Mouse (Mus musculus) left cerebral cortex, postnatal 36 days (tissue): ENCODE data around the gene Narfl. TPM values are rescaled to one million over a fixed set of nuclear protein-coding genes. Genes with fewer than 3 reads are reported as not detected.
"Not testable (repeated sequence)": the region's sequence is repeated elsewhere in the genome, so short reads cannot be mapped to it uniquely, and the experiment has no call there.

Source experiments
- DNase-seq, 2 experiments: peaks; one replicate each; pipeline ENCODE4 v3.0.0; 2021 to 2022; ENCODE audit warnings: low spot score in 2 of 2, mixed read lengths in 1 of 2
- intact Hi-C: fragments of 180-260 bp; cut with DNase I; formaldehyde crosslinking; loops from one replicate; pipeline ENCODE4 v1.15.1; 2025
- total RNA-seq, 2 experiments: library from RNA; stranded (reverse); gene quantifications; 2 replicates each; pipeline ENCODE4 v1.2.3; 2021

The Narfl gene
- total RNA-seq, 2 experiments from 2014 or later = 29.5 to 42.9 TPM

DNA sequence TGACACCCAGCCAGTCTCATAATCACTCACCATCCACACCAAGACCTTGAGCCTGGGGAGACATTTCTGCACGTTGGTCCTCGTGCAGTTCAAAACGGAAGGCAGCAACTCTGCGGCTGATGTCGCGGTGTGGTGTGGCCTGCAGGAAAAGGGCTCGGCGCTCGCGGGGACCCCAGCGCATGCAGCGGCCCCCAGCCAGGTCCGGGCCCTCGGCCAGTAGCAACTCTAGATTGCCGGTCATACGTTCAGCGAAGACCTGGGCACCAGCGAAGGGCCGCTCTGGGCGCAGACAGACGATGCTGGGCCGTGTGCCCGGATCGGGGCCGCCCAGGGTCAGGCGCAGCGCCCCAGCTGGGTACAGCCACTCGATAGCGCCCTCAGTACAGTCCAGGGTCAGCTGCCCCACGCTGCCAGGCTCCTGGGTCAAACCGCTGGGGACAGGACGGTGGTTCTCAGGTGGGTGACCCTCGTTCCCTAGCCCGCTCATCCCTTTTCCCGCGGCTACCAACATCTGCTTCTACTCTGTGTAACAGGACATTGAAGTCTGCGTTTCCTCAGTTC, 22.7 kb downstream of the Narfl start:
- DNase-seq = no peak
- intact Hi-C loops = no loop called here

DNA sequence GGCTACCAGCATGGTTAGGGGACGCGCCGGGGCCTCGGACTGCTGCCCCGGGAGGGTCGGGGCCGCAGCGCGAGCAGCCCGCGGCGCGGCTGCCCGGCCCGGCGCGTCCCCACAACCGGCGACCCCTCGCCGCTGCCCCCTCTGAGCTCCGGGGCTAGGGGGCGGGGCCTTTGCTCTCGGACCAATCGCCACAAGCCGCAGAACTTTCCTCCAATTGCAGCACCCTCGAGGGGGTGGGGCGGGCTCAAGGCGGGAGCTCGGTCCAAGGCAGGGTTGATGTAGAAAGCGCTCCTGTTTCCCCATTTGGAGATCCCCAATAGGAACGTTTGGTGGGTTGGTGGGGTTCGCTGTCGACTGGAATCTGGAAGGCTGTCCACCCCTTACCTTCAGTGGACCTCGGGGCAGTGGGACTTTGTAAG, 23.4 kb downstream of the Narfl start, which contains the start of gene Metrn:
Gene Metrn (minus strand): TSS at position 186 of the 419 bp plus-strand sequence.
- intact Hi-C loops = loop anchor here (1.0 kb wide), 1 partner anchor 24 kb away; the partner anchor contains the start of gene Narfl
- peak; percentile 69 for DNase-seq

DNA sequence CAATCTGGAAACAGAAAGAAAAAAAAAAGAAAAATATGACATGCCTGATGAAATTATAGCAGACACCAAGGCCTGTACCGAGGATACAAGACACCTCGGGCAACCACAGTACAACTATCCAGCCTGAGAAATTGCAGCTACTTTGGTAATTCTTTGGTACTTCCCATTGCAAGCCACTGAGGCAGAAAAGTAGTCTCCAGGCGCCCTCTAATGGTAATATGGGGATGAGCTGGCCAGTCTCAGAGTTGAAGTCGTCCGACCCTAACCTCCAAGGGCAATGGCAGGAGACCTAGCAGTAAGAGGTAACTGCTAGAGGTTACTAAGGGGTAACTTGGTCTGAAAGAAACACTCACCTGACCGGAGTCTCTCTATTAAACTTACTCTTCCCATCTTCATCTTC, 27.5 kb downstream of the Narfl start:
- intact Hi-C loops = loop anchor here (1.0 to 10.0 kb wide), 3 partner anchors 28 to 226 kb away; partner anchors contain the start of genes Lmf1, Narfl and Sox8
- DNase-seq = no peak

DNA sequence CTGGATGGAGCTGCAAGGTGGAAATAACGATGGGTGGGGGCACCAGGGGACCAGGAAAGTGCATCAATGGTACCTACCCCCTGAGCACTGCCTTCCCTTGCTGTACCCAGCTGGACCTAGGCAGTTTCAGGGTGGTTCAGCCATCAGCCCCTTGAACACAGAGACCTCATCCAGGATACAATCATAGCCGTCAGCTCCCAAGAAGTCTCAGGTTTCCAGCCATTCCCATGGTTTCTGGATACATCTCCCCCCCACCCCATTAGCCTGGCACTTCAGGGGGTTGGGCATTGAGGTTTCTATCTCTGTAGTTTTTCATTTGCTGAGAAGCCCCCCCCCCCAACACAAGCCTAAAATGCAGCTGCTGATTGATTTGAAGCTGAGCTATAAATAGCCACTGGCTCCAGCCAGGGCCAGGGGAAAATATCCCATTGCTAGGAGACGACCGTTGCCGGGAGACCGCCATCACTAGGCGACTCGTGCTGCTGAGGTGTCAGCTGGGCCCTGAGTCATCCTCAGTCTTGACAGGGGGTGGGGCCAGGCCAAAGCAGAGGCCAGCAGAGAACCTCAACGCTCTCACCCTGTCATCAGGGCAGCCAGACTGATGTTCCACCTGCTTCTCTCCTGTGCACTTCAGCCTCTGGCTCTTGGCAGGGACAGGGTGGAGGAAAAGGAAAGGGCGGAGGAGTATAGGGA, 29.4 kb downstream of the Narfl start:
- intact Hi-C loops = loop anchor here (10.0 kb wide), 1 partner anchor 228 kb away; the partner anchor contains the start of genes Lmf1 and Sox8

DNA sequence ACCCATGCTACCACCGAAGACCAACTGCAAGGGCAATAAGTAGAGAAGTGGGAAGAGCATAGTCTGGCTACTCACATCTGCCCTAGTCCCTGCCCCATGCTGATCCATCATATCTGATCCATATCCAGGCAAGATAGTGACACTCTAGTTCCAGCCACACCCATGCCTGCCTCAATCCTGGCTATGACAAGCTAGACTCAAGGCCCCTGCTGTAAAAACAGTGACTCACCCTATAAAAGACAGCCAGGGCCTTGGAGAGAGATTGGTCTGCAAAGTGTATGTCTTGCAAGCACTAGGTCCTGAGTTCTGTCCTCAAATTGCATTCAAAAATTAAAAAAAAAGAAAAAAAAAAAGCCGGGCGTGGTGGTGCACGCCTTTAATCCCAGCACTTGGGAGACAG, 32.9 kb downstream of the Narfl start:
- no peak for DNase-seq
- intact Hi-C loops = loop anchor here (10.0 kb wide), 1 partner anchor 232 kb away; the partner anchor contains the start of genes Lmf1 and Sox8

More for the DNA sequence above, 29.4 kb downstream of the Narfl start:
- peak; percentile 78 to 83 for DNase-seq

DNA sequence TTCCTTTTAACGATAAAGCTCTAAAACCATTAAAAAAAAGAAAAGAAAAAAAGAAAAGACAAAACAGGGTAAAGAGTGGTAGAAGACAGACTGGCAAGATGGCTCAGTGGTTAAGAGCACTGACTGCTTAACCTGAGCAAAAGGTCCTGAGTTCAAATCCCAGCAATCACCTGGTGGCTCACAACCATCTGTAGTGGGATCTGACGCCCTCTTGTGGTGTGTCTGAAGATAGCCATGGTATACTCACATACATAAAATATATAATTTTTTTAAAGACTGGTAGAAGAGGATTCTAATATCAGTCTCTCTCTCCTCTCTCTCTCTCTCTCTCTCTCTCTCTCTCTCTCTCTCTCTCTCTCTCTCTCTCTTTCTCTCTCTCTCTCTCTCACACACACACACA, 33.9 kb downstream of the Narfl start:
- DNase-seq = not testable (repeated sequence)
- intact Hi-C loops = loop anchor here (10.0 kb wide), 1 partner anchor 233 kb away; the partner anchor contains the start of genes Lmf1 and Sox8

DNA sequence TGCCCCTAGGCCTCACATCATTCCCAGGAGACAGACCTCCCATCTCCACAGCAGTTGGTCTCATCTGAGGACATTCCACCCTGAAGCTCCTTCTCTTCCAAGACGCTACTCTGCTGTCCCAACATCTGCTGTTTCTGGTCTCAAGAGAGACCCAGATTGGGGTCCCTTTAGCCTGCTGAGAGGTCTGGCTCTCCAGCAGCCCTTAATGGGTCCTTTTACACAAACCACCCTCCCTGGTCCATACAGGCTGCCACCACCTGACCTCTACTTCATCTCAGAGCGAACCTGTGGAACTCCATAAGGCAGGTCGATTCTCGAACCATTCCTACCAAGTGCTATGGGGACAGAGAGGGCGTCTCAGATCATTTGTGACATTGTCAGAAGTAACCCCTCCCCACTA, 34.5 kb downstream of the Narfl start:
- intact Hi-C loops = loop anchor here (10.0 kb wide), 1 partner anchor 233 kb away; the partner anchor contains the start of genes Lmf1 and Sox8
- DNase-seq = no peak

DNA sequence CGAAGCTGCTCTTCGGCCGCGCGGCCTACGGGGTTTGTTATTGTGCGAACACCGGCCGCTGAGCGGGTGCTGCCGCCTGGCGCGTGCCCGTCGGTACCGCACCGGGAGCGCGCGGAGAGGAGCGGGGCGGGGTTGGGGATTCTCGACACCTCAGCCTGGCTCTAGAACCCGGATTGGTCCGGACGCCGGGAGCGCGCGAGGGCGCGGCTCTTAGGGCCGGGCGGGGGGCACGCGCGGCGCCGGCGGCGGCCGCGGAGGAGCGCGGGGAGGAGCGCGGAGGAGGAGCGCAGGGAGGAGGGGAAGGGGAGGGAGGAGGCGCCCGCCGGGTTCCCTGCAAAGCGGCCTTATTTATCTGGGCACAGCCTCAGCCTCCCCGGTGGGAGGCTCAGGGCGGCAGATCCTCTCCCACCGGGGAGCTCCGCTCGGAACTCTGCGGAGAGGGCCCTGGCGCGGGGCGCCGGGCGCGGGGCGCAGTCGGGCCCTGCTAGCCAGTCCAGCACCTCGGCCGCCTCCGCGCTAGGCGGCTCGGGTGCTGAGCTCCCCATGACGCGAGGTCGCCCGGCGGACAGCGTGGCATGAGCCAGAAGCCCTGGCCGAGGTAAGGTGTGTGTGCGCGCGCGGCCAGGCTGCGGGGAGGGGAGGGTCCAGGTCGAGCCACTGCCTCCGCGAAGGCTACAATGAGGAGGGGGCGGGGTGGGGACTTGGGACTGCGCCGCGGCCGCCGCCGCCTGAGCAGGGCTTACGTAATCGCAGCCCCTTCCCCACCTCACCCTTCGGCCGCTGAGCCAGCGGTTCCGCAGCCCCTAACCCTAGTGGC, 35.4 kb downstream of the Narfl start, which contains the start of gene Fbxl16:
Gene Fbxl16 (plus strand): TSS at position 297 of the 817 bp plus-strand sequence.
- DNase-seq = peak; percentile 90 to 94
- intact Hi-C loops = loop anchor here (10.0 kb wide), 1 partner anchor 234 kb away; the partner anchor contains the start of genes Lmf1 and Sox8

DNA sequence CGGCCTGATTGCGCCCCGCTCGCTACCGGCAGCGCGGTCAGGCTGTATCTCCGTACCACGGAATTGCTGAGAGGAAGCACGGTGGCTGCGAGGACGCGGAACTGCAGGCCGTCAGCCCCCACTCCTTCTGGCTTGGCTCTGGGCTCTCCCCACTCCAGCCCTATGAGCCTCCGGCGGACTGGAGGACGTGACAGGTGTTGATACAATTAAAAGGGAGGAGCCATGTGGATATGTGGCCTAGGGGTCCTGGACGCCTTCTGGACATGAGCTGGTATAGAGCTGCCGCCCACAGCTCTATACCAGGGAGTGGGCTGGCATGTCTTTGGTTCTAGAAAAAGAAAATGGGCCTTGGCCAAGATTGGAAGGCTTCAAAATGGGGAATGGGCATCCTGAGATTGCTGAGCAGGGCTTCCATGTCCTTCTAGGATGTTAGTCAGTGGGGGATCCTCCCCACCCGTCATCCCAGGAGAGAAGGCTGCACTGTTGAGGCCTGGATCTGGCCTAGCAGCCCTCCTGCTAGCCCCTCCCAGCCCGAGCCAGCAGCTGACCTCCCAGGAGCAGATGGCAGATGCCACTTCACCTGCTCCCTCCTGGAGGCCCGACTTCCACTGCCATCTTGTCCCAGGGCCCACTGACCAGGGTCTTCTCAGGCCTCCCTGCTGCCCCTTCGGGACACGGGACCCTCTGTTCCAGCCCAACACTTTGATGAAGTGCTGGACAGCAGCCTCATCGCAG, 36.2 kb downstream of the Narfl start:
- intact Hi-C loops = loop anchor here (10.0 kb wide), 1 partner anchor 235 kb away; the partner anchor contains the start of genes Lmf1 and Sox8
- peak in 1 of 2 experiments; percentile 66 for DNase-seq

DNA sequence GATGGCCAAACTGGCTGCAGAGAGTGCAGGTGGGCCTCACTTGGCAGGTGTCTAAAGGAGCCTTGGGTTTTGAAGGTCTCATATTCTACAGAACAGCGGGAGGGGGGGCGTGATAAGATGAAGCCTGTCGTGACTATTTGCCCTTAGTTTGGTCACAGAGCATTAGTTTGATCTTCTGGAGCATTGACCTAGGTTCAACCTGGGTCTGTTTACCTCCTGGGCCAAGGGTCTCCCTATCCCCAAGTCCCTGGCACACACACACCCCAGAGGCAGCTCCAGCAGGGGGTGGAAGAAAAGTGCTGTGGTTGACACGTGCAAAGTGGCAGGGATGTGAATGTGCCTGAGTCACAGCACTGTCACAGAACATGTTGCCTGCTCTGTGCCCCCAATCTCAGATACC, 37.3 kb downstream of the Narfl start:
- no peak for DNase-seq
- intact Hi-C loops = no loop called here

DNA sequence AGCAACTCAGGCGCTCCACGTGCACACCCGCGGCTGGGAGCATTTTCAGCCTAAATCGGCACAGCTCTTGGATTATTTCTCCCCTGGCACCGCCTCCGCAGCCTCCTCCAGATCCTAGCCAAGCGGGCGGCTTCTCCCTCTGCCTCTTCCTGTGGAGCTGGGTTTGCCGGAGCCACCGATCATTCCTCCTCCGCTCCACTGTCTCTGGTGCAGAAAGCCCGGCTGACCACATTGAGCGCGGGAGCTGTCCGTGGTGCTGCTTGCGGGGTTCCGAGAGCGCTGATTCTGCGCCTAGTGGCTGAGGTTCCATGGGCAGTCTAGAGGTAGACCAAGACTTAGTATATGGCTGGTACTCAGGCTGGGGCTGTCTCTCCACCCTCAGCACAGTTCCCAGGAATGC, 39.9 kb downstream of the Narfl start:
- intact Hi-C loops = no loop called here
- peak; percentile 88 to 93 for DNase-seq

DNA sequence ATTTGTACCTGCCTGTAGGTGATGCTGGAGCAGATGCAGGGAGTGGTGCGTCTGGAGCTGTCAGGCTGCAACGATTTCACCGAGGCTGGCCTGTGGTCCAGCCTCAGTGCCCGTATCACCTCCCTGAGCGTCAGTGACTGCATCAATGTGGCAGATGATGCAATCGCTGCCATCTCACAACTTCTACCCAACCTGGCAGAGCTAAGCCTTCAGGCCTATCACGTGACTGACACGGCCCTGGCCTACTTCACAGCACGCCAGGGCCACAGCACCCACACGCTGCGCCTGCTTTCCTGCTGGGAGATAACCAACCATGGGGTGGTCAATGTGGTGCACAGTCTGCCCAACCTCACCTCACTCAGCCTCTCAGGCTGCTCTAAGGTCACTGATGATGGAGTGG, 44.1 kb downstream of the Narfl start:
- DNase-seq = no peak
- intact Hi-C loops = no loop called here

DNA sequence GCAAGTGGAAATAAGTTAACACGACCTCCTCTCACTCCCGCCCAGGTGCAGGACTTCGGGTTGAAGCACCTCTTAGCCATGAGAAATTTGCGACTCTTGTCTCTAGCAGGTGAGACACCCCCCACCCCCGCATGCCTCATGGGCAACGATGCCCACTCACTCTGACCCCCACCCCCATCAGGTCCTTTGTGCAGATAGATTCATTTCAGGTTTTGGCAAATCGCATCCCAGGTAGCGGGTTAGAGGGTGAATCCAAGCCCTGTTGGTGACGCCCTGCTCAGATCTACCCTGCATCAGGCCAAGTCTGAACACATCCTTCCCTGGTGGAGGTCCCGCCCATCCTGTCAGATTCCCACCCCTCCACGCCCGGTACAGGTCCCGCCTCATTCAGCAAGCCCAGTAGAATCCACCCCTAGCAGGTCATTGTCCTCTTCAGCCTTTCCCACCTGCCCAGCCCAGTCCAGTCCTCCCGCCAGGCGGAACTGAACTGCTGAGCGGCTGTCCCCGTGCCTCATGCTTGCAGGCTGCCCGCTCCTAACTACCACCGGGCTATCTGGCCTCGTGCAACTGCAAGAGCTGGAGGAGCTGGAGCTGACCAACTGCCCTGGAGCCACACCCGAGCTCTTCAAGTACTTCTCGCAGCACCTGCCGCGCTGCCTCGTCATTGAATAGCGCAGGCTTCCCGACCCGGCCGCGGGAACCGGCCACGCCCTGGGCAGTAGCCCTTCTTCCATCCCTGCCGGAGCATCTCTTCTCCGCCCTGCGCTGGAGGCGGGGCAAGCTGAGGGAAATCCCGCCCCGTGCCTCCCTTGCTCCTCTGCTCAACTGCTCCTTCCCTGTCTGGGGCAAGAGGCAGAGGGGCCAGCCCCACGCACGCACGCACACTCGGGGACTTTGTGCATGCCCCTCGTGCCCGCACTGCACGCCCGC, 45.5 kb downstream of the Narfl start:
- intact Hi-C loops = no loop called here
- DNase-seq = no peak

DNA sequence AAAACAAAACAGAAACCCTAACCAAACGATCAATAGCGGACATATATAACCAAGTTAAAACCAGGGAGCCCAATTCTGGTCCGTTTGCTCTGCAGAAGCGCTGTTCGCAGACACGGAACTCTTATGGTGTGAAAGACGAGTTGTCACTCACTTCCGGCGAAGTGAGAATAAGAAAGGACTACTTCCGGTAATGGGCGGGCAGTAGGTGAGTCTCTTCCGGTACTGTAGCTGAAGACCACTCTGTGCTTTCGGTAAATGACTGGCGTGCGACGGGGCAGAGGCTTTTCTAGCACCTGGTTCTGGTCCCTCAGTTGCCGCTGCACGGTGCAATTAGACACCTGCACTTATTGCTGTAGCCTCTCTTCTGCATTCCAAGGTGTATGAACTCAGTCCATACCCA, 49.9 kb downstream of the Narfl start, which contains the start of gene Wdr24:
Gene Wdr24 (plus strand): TSS at position 176 of the 400 bp plus-strand sequence.
- intact Hi-C loops = no loop called here
- peak; percentile 73 to 81 for DNase-seq

DNA sequence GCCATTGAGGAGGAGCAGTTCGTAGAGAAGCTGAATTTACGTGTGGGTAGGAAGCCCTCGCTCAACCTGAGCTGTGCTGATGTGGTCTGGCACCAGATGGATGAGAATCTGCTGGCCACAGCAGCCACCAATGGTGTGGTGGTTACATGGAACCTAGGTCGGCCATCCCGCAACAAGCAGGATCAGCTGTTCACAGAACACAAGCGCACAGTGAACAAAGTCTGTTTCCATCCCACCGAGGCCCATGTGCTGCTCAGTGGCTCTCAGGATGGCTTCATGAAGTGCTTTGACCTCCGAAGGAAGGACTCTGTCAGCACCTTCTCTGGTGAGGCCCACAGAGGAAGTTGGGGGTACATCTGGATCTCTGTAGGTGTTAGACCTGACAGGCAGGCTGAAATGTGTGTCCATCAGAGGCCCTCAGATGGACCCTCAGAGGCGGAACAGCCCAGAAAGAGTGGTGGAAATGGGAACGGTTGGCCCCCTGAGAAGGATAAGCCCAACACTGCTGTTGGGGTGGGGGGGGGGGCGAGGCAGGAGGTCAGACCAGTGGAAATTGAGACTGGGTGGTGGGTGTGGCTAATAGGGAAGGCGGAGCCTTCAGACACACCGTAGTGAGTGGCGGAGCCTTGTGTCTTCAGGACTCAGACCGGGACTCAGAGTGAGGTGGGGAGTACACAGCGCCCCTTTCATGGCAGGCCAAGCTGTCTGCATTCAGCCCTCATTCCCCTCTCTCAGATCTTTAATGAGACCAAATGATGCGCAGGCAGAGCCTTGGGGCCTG, 51.0 kb downstream of the Narfl start:
- intact Hi-C loops = no loop called here
- DNase-seq = no peak

DNA sequence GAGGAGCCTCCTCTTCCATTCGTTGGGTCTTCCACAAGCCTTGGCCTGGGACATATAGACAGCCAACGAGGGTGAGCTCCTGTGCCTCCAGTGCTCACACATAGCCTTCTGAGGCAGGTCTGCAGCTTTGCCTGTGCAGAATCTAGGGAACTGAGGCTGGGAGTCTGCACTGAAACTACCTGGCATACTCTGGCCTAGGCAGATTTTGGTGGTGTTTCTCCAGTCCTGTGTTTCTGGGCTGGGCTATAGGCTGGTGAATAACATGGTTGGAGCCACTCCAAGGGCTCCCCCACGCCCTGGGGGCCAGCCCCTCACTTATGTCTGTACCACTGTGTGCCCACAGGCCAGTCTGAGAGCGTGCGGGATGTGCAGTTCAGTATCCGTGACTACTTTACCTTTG, 51.7 kb downstream of the Narfl start:
- intact Hi-C loops = no loop called here
- DNase-seq = no peak

DNA sequence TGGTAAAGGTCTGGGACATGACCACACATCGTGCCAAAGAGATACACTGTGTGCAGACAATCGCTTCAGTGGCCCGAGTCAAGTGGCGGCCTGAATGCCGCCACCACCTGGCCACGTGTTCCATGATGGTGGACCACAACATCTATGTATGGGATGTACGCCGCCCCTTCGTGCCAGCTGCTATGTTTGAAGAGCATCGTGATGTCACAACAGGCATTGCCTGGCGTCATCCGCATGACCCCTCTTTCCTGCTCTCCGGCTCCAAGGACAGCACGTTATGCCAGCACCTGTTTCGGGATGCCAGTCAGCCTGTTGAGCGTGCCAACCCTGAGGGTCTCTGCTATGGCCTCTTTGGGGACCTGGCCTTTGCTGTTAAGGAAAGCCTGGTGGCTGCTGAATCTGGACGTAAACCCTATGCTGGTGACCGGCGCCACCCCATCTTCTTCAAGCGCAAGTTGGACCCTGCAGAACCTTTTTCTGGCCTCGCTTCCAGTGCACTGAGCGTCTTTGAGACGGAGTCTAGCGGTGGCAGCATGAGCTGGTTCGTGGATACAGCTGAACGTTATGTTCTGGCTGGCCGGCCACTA, 52.5 kb downstream of the Narfl start:
- intact Hi-C loops = no loop called here
- no peak for DNase-seq
